Comparison of ENCODE assay signal across 19 mouse cellular contexts in genomic region chr3:34636958-34637357, GRCm38 (mm10). TPM values are rescaled to one million over a fixed set of nuclear protein-coding genes. Genes with fewer than 3 reads are reported as not detected.
DNase-seq lines count a peak whose midpoint lies in the region; ATAC-seq and TF ChIP-seq lines count a peak whose summit lies in the region.
"Had no signal": no experiment of that assay in that cellular context is flagged by ENCODE, and none has a peak within 500 bp of the region (broad histone marks: within the 10 kb centered on the region; RNA-seq: fewer than 3 reads in every experiment).

No protein-coding gene starts in this region.

- peak overlapping the region; percentile 89 for H3K27ac ChIP-seq in forebrain, embryonic 13.5 days
- H3K27ac ChIP-seq in hindbrain, postnatal 0 days: peak overlapping the region; percentile 20; the same call in 1 of the 2 replicates
- H3K27ac ChIP-seq: macrophage; stomach, embryonic 15.5 days had no signal

- no peaks in the 10 kb centered on the region for H3K36me3 ChIP-seq in forebrain, embryonic 13.5 days (ENCODE audit: poor library complexity, severe bottlenecking)
- no peaks in the 10 kb centered on the region for H3K36me3 ChIP-seq in hindbrain, postnatal 0 days (ENCODE audit: insufficient read depth, low read length)
- H3K36me3 ChIP-seq: stomach, embryonic 15.5 days had no signal

- intact Hi-C loops in heart, postnatal 10 days (cut with DNase I): loop anchor here (5.0 to 10.0 kb wide), 2 partner anchors 312 to 680 kb away; no protein-coding TSS in a partner anchor

- peak overlapping the region; percentile 30; the same call in 1 of the 2 replicates for H3K9ac ChIP-seq in forebrain, embryonic 13.5 days
- H3K9ac ChIP-seq in hindbrain, postnatal 0 days (replicated peaks; ENCODE audit: low read length): no peak overlapping the region
- H3K9ac ChIP-seq: liver, postnatal 0 days; stomach, embryonic 15.5 days had no signal

- no peaks in the 10 kb centered on the region for H3K9me3 ChIP-seq in forebrain, embryonic 13.5 days (replicated peaks)
- H3K9me3 ChIP-seq in hindbrain, postnatal 0 days (ENCODE audit: low read length): no peaks in the 10 kb centered on the region
- H3K9me3 ChIP-seq: stomach, embryonic 15.5 days had no signal

- H3K4me3 ChIP-seq in forebrain, embryonic 13.5 days: no peak overlapping the region
- no peak overlapping the region for H3K4me3 ChIP-seq in hindbrain, postnatal 0 days (ENCODE audit: low read length)
- H3K4me3 ChIP-seq: myocyte; stomach, embryonic 15.5 days had no signal

- H3K4me2 ChIP-seq in forebrain, embryonic 13.5 days: peak overlapping the region; percentile 87; the same call in 1 of the 2 replicates
- H3K4me2 ChIP-seq in hindbrain, postnatal 0 days (ENCODE audit: low read depth, low read length): no peak overlapping the region
- H3K4me2 ChIP-seq: stomach, embryonic 15.5 days had no signal

- peak; percentile 26; the same call in 1 of the 2 replicates for TF ChIP-seq CTCF in hindbrain, postnatal 0 days (IDR thresholded peaks at IDR 0.05; ENCODE audit: low read depth)

- peaks cover 52% of the 10 kb centered on the region for H3K4me1 ChIP-seq in forebrain, embryonic 13.5 days
- no peaks in the 10 kb centered on the region for H3K4me1 ChIP-seq in hindbrain, postnatal 0 days (ENCODE audit: insufficient read depth, low read length)
- H3K4me1 ChIP-seq: stomach, embryonic 15.5 days had no signal

- H3K27me3 ChIP-seq in forebrain, embryonic 13.5 days: no peaks in the 10 kb centered on the region
- no peaks in the 10 kb centered on the region for H3K27me3 ChIP-seq in hindbrain, postnatal 0 days (ENCODE audit: insufficient read depth, low read length)

- peak; percentile 31 for DNase-seq in heart, adult 11 months
- no peak for DNase-seq in heart, postnatal 10 days
- DNase-seq in hindbrain, postnatal 0 days (ENCODE audit: low spot score): peak; percentile 14
- peak; percentile 14 for DNase-seq in retina, embryonic 14.5 days (ENCODE audit: low spot score)
- no peak for DNase-seq in spleen, postnatal 14 days (ENCODE audit: low spot score in 2 of 2)
- DNase-seq in lung, postnatal 25 days (ENCODE audit: low spot score): no peak
- DNase-seq in thymus, postnatal 36 days: no peak
- DNase-seq: adrenal gland, postnatal 36 days; heart, adult 18-20 months; kidney, adult 2 months; kidney, postnatal 4 days; liver, postnatal 0 days; thymus, postnatal 25 days had no signal

- no peak for ATAC-seq in forebrain, embryonic 13.5 days
- ATAC-seq in hindbrain, postnatal 0 days: no peak
- ATAC-seq: liver, postnatal 0 days had no signal

- WGBS in forebrain, embryonic 13.5 days: 54% methylated on average over 6 of the region's 6 CpGs
- 57% methylated on average over 6 of the region's 6 CpGs for WGBS in hindbrain, postnatal 0 days

RNA-seq across cellular contexts. Expression of gene Sox2, which starts 13.2 kb away (rescaled TPM):
- under 1 TPM in 1 of 2 experiments, not detected in 1; 0.17 TPM for total RNA-seq in heart, postnatal 10 days (2021)
- 41.3 and 48.4 TPM in 2 replicates for polyA plus RNA-seq in forebrain, embryonic 13.5 days (2015; fragmentation: Nextera tagmentation; extraction: Ambion mirVana)
- 68.1 and 80.2 TPM in 2 replicates for total RNA-seq in hindbrain, postnatal 0 days (2014; rRNA removed)
- polyA plus RNA-seq in hindbrain, postnatal 0 days (2015; fragmentation: Nextera tagmentation; extraction: Ambion mirVana): 22.6 and 26.3 TPM in 2 replicates
- total RNA-seq: heart, postnatal 25 days had no signal
- polyA plus RNA-seq: liver, postnatal 0 days; macrophage; myocyte; small intestine, adult 2 months had no signal

Comparison
In these comparisons a context has a peak if more than half of its experiments do, and no peak if none do; other contexts are left out.
1. DNase-seq: peak in heart, adult 11 months (single experiment), hindbrain, postnatal 0 days (single experiment) and retina, embryonic 14.5 days (single experiment); none in heart, postnatal 10 days (0 of 2), spleen, postnatal 14 days (0 of 2), lung, postnatal 25 days (single experiment) and thymus, postnatal 36 days (0 of 2).
2. RNA of gene Sox2, which starts 13.2 kb away (total RNA-seq): 68.1 to 80.2 TPM in hindbrain, postnatal 0 days; 0.17 TPM in heart, postnatal 10 days; every median in the first group is over 10 times any median in the second.